Mouse (Mus musculus) liver, embryonic 15.5 days (tissue): ENCODE measurements around the gene Smg5. TPM values are rescaled to one million over a fixed set of nuclear protein-coding genes. Genes with fewer than 3 reads are reported as not detected.
"Not testable (repeated sequence)": the region's sequence is repeated elsewhere in the genome, so short reads cannot be mapped to it uniquely, and the experiment has no call there.

Experiments used
- ATAC-seq: fragments of 200-750 bp; cut with Nextera tagmentation; 2 replicates; pipeline ENCODE4 v1.8.0; 2017; ENCODE audit warnings: moderate number of reproducible peaks, mild to moderate bottlenecking, moderate library complexity; ENCODE audit not compliant: insufficient read depth
- H3K27ac ChIP-seq: fragments of 300-500 bp; sonication (generic); replicated peaks from 2 replicates; pipeline ENCODE4 v1.5.1; 2015; ENCODE audit warnings: mild to moderate bottlenecking, inconsistent platforms
- H3K27me3 ChIP-seq: fragments of 300-500 bp; sonication (generic); 2 replicates; pipeline ENCODE4 v1.6.1; 2015; ENCODE audit warnings: mild to moderate bottlenecking, inconsistent platforms
- H3K36me3 ChIP-seq: fragments of 300-500 bp; sonication (generic); replicated peaks from 2 replicates; pipeline ENCODE4 v1.6.1; 2015; ENCODE audit warnings: moderate library complexity, mild to moderate bottlenecking, inconsistent platforms
- H3K4me1 ChIP-seq: fragments of 300-500 bp; sonication (generic); replicated peaks from 2 replicates; pipeline ENCODE4 v1.6.1; 2015; ENCODE audit warnings: inconsistent platforms
- H3K4me2 ChIP-seq: fragments of 300-500 bp; sonication (generic); 2 replicates; pipeline ENCODE4 v1.6.1; 2015; ENCODE audit warnings: moderate library complexity, mild to moderate bottlenecking, inconsistent platforms
- H3K4me3 ChIP-seq: fragments of 300-500 bp; sonication (generic); replicated peaks from 2 replicates; pipeline ENCODE4 v1.5.1; 2015; ENCODE audit warnings: mild to moderate bottlenecking, inconsistent platforms
- H3K9ac ChIP-seq: fragments of 300-500 bp; sonication (generic); 2 replicates; pipeline ENCODE4 v1.6.1; 2015; ENCODE audit warnings: moderate library complexity, mild to moderate bottlenecking, inconsistent platforms
- H3K9me3 ChIP-seq: fragments of 300-500 bp; sonication (generic); replicated peaks from 2 replicates; pipeline ENCODE4 v1.6.1; 2016; ENCODE audit warnings: inconsistent platforms
- WGBS: fragments of 180-500 bp; shearing (Covaris S2); methylation state at CpG from one replicate; pipeline ENCODE4 v1.1.7; 2015; ENCODE audit warnings: mixed read lengths; ENCODE audit not compliant: insufficient replicate concordance; 5-methylcytosine and 5-hydroxymethylcytosine counted together
- polyA plus RNA-seq: library from polyadenylated mRNA; unstranded; fragments of >200 nt; fragmentation: Nextera tagmentation; extraction: Ambion mirVana; gene quantifications from 2 replicates; pipeline ENCODE4 v1.2.1, GENCODE M21; 2015

Smg5 gene
- polyA plus RNA-seq, 1 experiment from 2014 or later = 31.8 TPM

GRCm38 (mm10) chr3:88368511-88368910 lies 32.5 kb downstream of the Smg5 start:
- not testable (repeated sequence) for H3K36me3 ChIP-seq, H3K27ac ChIP-seq, H3K9me3 ChIP-seq, H3K4me3 ChIP-seq, H3K9ac ChIP-seq, H3K4me2 ChIP-seq, ATAC-seq
- peaks cover 36% of the 10 kb centered on the region for H3K27me3 ChIP-seq
- peaks cover 33% of the 10 kb centered on the region for H3K4me1 ChIP-seq
- WGBS = 63% methylated on average over 7 of the region's 7 CpGs

DNA sequence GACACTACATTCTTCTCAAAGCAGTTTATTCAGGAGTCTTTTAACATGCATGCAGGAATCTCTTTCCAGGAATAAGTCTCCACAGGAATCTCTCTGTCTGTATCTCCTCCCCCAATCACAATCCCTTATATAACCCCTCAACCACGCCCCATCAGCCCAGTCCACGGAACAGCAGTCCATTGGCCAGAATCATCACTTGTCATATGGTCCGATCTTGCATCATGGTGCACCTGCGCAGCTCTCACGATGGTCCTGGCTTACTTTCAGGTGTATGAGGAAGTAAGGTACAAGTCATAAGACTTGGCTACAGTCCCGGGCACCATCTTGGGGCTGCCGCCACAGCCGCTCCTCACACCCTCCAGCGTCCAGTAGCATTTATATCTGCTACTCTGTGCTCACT lies 36.6 kb downstream of the Smg5 start, which contains the start of gene Bglap3:
TSS of gene Bglap3 (minus strand) at position 101 of the 400 bp plus-strand sequence.
- H3K9me3 ChIP-seq, H3K36me3 ChIP-seq, ATAC-seq, H3K4me1 ChIP-seq, H3K4me3 ChIP-seq, H3K27me3 ChIP-seq, H3K27ac ChIP-seq, H3K9ac ChIP-seq, H3K4me2 ChIP-seq: not testable (repeated sequence)
- WGBS = 79% methylated on average over 9 of the region's 9 CpGs

DNA sequence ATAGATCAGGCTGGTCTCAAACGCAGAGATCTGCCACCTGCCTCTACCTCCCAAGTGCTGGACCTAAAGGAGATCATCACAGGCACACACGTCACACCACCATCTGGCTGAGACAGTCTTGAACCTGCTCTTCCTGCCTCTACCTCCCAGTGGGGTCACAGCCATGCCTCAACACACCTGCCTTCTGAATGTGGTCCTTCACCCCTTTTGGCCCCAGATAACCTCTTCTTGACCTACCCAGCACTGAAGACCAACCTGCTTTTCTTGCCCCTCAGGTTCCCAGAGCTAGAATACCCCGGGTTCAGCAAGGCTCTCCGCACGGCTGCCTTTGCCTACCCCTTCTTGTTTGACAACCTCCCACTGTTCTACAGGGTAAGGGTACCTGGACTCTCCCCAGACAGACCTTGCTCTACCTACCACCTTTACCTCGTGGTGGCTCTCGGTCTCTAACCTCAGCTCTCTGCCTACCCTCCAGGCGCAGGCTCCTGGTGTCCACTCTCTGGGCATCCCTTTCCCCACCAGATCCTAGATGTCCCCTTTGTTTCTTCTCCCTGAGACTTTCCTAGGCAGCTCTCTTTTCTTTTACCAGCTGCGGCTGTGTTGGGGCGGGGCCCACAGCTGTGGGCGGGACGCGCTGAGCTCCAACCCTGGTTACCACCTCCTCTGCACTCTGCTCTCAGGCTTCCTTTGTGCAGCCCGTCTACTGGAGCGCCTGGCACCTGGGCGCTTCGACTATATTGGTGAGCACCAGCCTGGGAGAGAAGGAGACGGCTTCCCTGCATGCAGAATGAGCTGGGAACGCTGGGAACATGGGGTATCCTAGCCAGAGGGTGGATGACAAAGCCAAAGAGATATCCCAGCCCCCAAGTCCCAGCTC lies 39.9 kb downstream of the Smg5 start:
- peak overlapping the region; percentile 54 for H3K4me2 ChIP-seq
- ATAC-seq = peak; percentile 74
- WGBS = 12% methylated on average over 19 of the region's 19 CpGs
- not testable (repeated sequence) for H3K4me1 ChIP-seq, H3K36me3 ChIP-seq, H3K9me3 ChIP-seq, H3K27ac ChIP-seq, H3K4me3 ChIP-seq, H3K27me3 ChIP-seq, H3K9ac ChIP-seq

GRCm38 (mm10) chr3:88376644-88377043 lies 40.6 kb downstream of the Smg5 start:
- H3K4me2 ChIP-seq = peak overlapping the region; percentile 54
- H3K27ac ChIP-seq, H3K4me1 ChIP-seq, H3K9me3 ChIP-seq, H3K27me3 ChIP-seq, H3K4me3 ChIP-seq, H3K36me3 ChIP-seq, ATAC-seq, H3K9ac ChIP-seq: not testable (repeated sequence)
- WGBS = 42% methylated on average over 7 of the region's 7 CpGs

GRCm38 (mm10) chr3:88378599-88378998 lies 42.5 kb downstream of the Smg5 start, which contains the start of gene Bglap2:
TSS of gene Bglap2 (minus strand) at chr3:88378699.
- not testable (repeated sequence) for H3K4me1 ChIP-seq, H3K9ac ChIP-seq, H3K36me3 ChIP-seq, H3K27ac ChIP-seq, H3K9me3 ChIP-seq, ATAC-seq, H3K27me3 ChIP-seq, H3K4me3 ChIP-seq, H3K4me2 ChIP-seq
- 60% methylated on average over 5 of the region's 5 CpGs for WGBS

GRCm38 (mm10) chr3:88381389-88382315 lies 45.6 kb downstream of the Smg5 start:
- WGBS = 8% methylated on average over 22 of the region's 22 CpGs
- not testable (repeated sequence) for H3K36me3 ChIP-seq, H3K9ac ChIP-seq, H3K27me3 ChIP-seq, H3K4me1 ChIP-seq, H3K27ac ChIP-seq, H3K9me3 ChIP-seq
- ATAC-seq = peak; percentile 68
- peak overlapping the region; percentile 52 for H3K4me2 ChIP-seq
- 0 out of 2 replicates have a peak overlapping the region, but pooled peaks have one; percentile 7 for H3K4me3 ChIP-seq

DNA sequence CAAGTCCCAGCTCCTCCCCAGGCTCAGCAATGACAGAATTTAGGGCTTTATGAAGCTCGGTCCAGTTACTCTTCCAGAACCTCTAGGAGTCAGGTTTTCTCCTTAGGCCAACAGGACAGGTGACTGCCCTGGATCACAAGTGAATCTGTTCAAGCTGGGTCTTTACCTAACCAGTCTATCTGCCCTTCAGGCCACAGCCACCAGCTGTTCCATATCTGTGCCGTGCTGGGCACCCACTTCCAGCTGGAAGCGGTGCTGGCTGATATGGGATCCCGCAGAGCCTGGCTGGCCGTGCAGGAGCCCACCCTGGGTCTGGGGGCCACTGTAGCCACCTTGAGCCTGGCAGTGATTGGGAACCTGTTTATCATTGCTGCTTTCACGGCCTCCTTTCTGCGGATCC lies 46.3 kb downstream of the Smg5 start:
- not testable (repeated sequence) for H3K27me3 ChIP-seq, H3K9me3 ChIP-seq, H3K27ac ChIP-seq, H3K4me1 ChIP-seq, H3K36me3 ChIP-seq, ATAC-seq, H3K4me2 ChIP-seq, H3K4me3 ChIP-seq, H3K9ac ChIP-seq
- whole genome bisulfite sequencing = 22% methylated on average over 1 of the region's 7 CpGs

DNA sequence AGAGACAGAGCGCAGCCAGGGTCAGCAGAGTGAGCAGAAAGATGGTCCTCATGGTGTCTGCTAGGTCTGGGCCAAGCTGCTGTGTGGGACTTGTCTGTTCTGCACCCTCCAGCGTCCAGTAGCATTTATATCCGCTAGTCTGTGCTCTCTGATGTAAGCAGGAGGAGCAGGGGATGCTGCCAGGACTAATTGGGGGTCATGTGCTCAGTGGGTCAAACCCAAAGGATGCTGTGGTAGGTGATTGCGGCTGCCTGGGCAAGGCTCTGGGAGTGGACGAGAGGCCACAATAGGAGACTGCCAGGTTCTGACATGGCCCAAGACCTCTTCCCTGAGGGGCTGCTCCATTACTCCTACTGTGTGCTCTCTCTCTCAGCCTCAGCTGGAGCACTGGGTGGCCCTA lies 48.3 kb downstream of the Smg5 start, which contains the start of gene Bglap:
TSS of gene Bglap (minus strand) at position 101 of the 400 bp plus-strand sequence.
- no peak within 1 kb of the TSS for H3K4me2 ChIP-seq
- no peak within 1 kb of the TSS for H3K9ac ChIP-seq
- ATAC-seq = no peak
- H3K4me3 ChIP-seq = no peak within 1 kb of the TSS
- 79% methylated on average over 5 of the region's 5 CpGs for WGBS
- H3K4me1 ChIP-seq = peaks cover 4% of the 10 kb centered on the region; the same call in 1 of the 2 replicates
- no peaks in the 10 kb centered on the region for H3K9me3 ChIP-seq
- no peaks in the 10 kb centered on the region for H3K27me3 ChIP-seq
- H3K36me3 ChIP-seq = no peaks in the 10 kb centered on the region
- no peak within 1 kb of the TSS for H3K27ac ChIP-seq

GRCm38 (mm10) chr3:88393776-88394375 lies 57.8 kb downstream of the Smg5 start:
- Histone ChIP-seq H3K4me1 (no peaks in the 10 kb centered on the region), H3K36me3 (peaks cover 55% of the 10 kb centered on the region), H3K4me3 (no peak overlapping the region), H3K27me3 (no peaks in the 10 kb centered on the region), H3K27ac (no peak overlapping the region), H3K9ac (no peak overlapping the region), H3K9me3 (no peaks in the 10 kb centered on the region), H3K4me2 (no peak overlapping the region)
- ATAC-seq = no peak
- 82% methylated on average over 9 of the region's 9 CpGs for WGBS

- H3K9ac ChIP-seq = no peak overlapping the region
- H3K4me3 ChIP-seq = no peak overlapping the region
- no peaks in the 10 kb centered on the region for H3K27me3 ChIP-seq
- no peak overlapping the region for H3K4me2 ChIP-seq
- H3K27ac ChIP-seq = no peak overlapping the region
- no peaks in the 10 kb centered on the region for H3K4me1 ChIP-seq
- H3K9me3 ChIP-seq = no peaks in the 10 kb centered on the region
- 88% methylated on average over 6 of the region's 6 CpGs for WGBS
- no peak for ATAC-seq
- peaks cover 65% of the 10 kb centered on the region for H3K36me3 ChIP-seq
Measured at GRCm38 (mm10) chr3:88395288-88395687, 59.2 kb downstream of the Smg5 start.

- Histone ChIP-seq H3K4me2 (no peak overlapping the region), H3K36me3 (peaks cover 63% of the 10 kb centered on the region), H3K4me1 (no peaks in the 10 kb centered on the region), H3K27ac (no peak overlapping the region), H3K9me3 (no peaks in the 10 kb centered on the region), H3K4me3 (no peak overlapping the region), H3K27me3 (no peaks in the 10 kb centered on the region), H3K9ac (no peak overlapping the region)
- no peak for ATAC-seq
- 74% methylated on average over 8 of the region's 8 CpGs for WGBS
Measured at GRCm38 (mm10) chr3:88395742-88396141, 59.7 kb downstream of the Smg5 start.
